In the genomic region with DNA sequence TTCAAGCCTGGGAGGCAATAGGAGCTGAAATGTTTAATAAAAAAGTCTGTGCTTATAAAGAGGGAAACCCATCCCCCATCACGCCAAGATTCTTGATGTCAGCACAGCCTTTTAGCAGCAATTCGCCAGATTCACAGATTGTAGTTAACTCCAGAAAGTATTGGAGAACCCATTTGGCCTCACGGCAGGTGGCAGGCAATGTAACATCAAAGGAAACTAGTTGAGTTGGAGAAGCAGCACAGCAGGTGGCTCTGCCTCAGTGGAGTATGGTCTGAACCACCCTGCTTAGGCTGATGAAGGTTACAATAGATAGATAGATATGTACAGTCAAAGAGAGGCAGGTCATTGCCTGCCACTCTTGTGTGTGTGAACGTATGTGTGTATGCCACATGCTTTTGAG, we compare ENCODE assay signal across 22 mouse cellular contexts.
DNase-seq lines count a peak whose midpoint lies in the region; ATAC-seq lines count a peak whose summit lies in the region.
"Had no signal": no experiment of that assay in that cellular context is flagged by ENCODE, and none has a peak within 500 bp of the region (broad histone marks: within the 10 kb centered on the region; RNA-seq: fewer than 3 reads in every experiment).

No protein-coding gene starts in this region.

- DNase-seq in thymus, postnatal 4 days, result peak; percentile 14
- DNase-seq in thymus, postnatal 0 days (ENCODE audit: low spot score), result no peak
- DNase-seq in R1 (ENCODE audit: low read depth, low spot score), result peak; percentile 50
- no peak for DNase-seq in cerebellum, postnatal 14 days
- DNase-seq: adrenal gland, adult 8-10 months; adrenal gland, postnatal 14 days; adrenal gland, postnatal 36 days; B cell, adult 2 months; cerebellum, adult 11-12 months; cerebellum, adult 2 months; cerebellum, adult 9-11 months; cerebellum, postnatal 25 days had no signal

- H3K36me3 ChIP-seq in forebrain, embryonic 13.5 days (ENCODE audit: poor library complexity, severe bottlenecking), result no peaks in the 10 kb centered on the region
- H3K36me3 ChIP-seq: embryonic facial prominence, embryonic 10.5 days; embryonic facial prominence, embryonic 12.5 days; G1E had no signal

- H3K4me3 ChIP-seq in forebrain, embryonic 13.5 days, result no peak overlapping the region
- H3K4me3 ChIP-seq: embryonic facial prominence, embryonic 10.5 days; embryonic facial prominence, embryonic 12.5 days had no signal

- no peaks in the 10 kb centered on the region for H3K4me1 ChIP-seq in forebrain, embryonic 13.5 days
- H3K4me1 ChIP-seq: embryonic facial prominence, embryonic 10.5 days had no signal

- no peak overlapping the region for H3K9ac ChIP-seq in forebrain, embryonic 13.5 days
- H3K9ac ChIP-seq: embryonic facial prominence, embryonic 12.5 days had no signal

- ATAC-seq in forebrain, embryonic 13.5 days, result no peak
- ATAC-seq: activated CD4-positive, CD25-positive, alpha-beta regulatory T cell, adult 4 months; CD4-positive, CD25-positive, alpha-beta regulatory T cell, adult 4 months; forebrain, embryonic 14.5 days; forebrain, embryonic 16.5 days; Patski had no signal

- no peaks in the 10 kb centered on the region for H3K9me3 ChIP-seq in forebrain, embryonic 13.5 days (replicated peaks)
- H3K9me3 ChIP-seq: embryonic facial prominence, embryonic 10.5 days; embryonic facial prominence, embryonic 12.5 days; G1E had no signal

- 76% methylated on average over 4 of the region's 4 CpGs for WGBS in forebrain, embryonic 13.5 days

- H3K27ac ChIP-seq in forebrain, embryonic 13.5 days, result no peak overlapping the region
- H3K27ac ChIP-seq: embryonic facial prominence, embryonic 10.5 days; embryonic facial prominence, embryonic 12.5 days had no signal

- H3K27me3 ChIP-seq in forebrain, embryonic 13.5 days, result no peaks in the 10 kb centered on the region
- H3K27me3 ChIP-seq: CH12.LX; embryonic facial prominence, embryonic 12.5 days; Patski had no signal

- no peak overlapping the region for H3K4me2 ChIP-seq in forebrain, embryonic 13.5 days
- H3K4me2 ChIP-seq: embryonic facial prominence, embryonic 12.5 days had no signal

Comparison
In these comparisons a context has a peak if more than half of its experiments do, and no peak if none do; other contexts are left out.
1. DNase-seq: peak in thymus, postnatal 4 days (single experiment) and R1 (single experiment); none in thymus, postnatal 0 days (single experiment) and cerebellum, postnatal 14 days (0 of 2).